Mouse (Mus musculus): ENCODE data around the gene Gm9821. TPM values are rescaled to one million over a fixed set of nuclear protein-coding genes. Genes with fewer than 3 reads are reported as not detected.

Gene Gm9821
- total and polyA plus RNA-seq, 3 experiments, result 1.2 to 22.7 TPM; not detected in 1

- no peaks in the 10 kb centered on the region for H3K79me2 ChIP-seq (ENCODE audit: control insufficient read depth, insufficient read depth, low read length, poor library complexity)
- H3K9ac ChIP-seq (ENCODE audit: control insufficient read depth, low read depth, low read length, poor library complexity, severe bottlenecking), result no peak within 1 kb of the TSS
- H3K4me3 ChIP-seq (ENCODE audit: control insufficient read depth in 1 of 2, insufficient read depth in 1 of 2, low read depth in 2 of 2, low read length in 2 of 2), result no peak within 1 kb of the TSS
- TF ChIP-seq GABPA (IDR thresholded peaks at IDR 0.05; ENCODE audit: low read depth, low read length), result no peak
- TF ChIP-seq CHD2 (IDR thresholded peaks at IDR 0.05; ENCODE audit: low read length), result no peak
- TF ChIP-seq USF2 (IDR thresholded peaks at IDR 0.05; ENCODE audit: borderline replicate concordance in 1 of 2, insufficient read depth in 1 of 2, low read depth in 1 of 2, low read length in 2 of 2), result no peak
- TF ChIP-seq CTCF (IDR thresholded peaks at IDR 0.05 in 2 of 3, conservative IDR thresholded peaks at IDR 0.05 in 1 of 3; ENCODE audit: control insufficient read depth in 1 of 3, insufficient read depth in 1 of 3, low read depth in 2 of 3, low read length in 3 of 3, poor library complexity in 1 of 3, severe bottlenecking in 1 of 3), result no peak
- TF ChIP-seq RAD21 (IDR thresholded peaks at IDR 0.05; ENCODE audit: low read depth, low read length), result no peak
- TF ChIP-seq EP300 (IDR thresholded peaks at IDR 0.05; ENCODE audit: low read depth in 1 of 2, low read length in 2 of 2), result no peak
- H3K36me3 ChIP-seq (ENCODE audit: control insufficient read depth in 1 of 2, insufficient read depth in 2 of 2, low read length in 2 of 2), result peaks cover 0 to 7% of the 10 kb centered on the region in 2 experiments; a peak in 2 of 4 replicates
- no peaks in the 10 kb centered on the region for H3K9me3 ChIP-seq (replicated peaks; ENCODE audit: insufficient read depth, low read length)
- H3K27ac ChIP-seq (ENCODE audit: control insufficient read depth, low read depth, low read length), result no peak within 1 kb of the TSS
- no peak for DNase-seq (ENCODE audit: low read depth, low spot score)
- 0 out of 4 replicates have a peak, but pooled peaks cover 0 to 1% of the 10 kb centered on the region in 2 experiments for H3K27me3 ChIP-seq (ENCODE audit: control insufficient read depth in 1 of 2, insufficient read depth in 2 of 2, low read length in 2 of 2)
- peaks cover 7% of the 10 kb centered on the region in 2 experiments for H3K4me1 ChIP-seq (ENCODE audit: control insufficient read depth in 1 of 2, insufficient read depth in 2 of 2, low read length in 2 of 2)
Measured at GRCm38 (mm10) chr2:91975581-91976541, 30.4 kb downstream of the Gm9821 start, which contains the start of gene Dgkz. Gene Dgkz, minus strand, starts transcription at chr2:91975864.

- Histone ChIP-seq H3K27ac (ENCODE audit: control insufficient read depth, low read depth, low read length) (no peak overlapping the region), H3K9ac (ENCODE audit: control insufficient read depth, low read depth, low read length, poor library complexity, severe bottlenecking) (no peak overlapping the region), H3K4me1 (ENCODE audit: control insufficient read depth in 1 of 2, insufficient read depth in 2 of 2, low read length in 2 of 2) (peaks cover 7% of the 10 kb centered on the region in 2 experiments), H3K36me3 (ENCODE audit: control insufficient read depth in 1 of 2, insufficient read depth in 2 of 2, low read length in 2 of 2) (no peaks in the 10 kb centered on the region; a peak in 1 of 4 replicates), H3K4me3 (ENCODE audit: control insufficient read depth in 1 of 2, insufficient read depth in 1 of 2, low read depth in 2 of 2, low read length in 2 of 2) (no peak overlapping the region), H3K27me3 (ENCODE audit: control insufficient read depth in 1 of 2, insufficient read depth in 2 of 2, low read length in 2 of 2) (no peaks in the 10 kb centered on the region), H3K79me2 (ENCODE audit: control insufficient read depth, insufficient read depth, low read length, poor library complexity) (no peaks in the 10 kb centered on the region), H3K9me3 (replicated peaks; ENCODE audit: insufficient read depth, low read length) (no peaks in the 10 kb centered on the region)
- no peak for TF ChIP-seq SMC3 (IDR thresholded peaks at IDR 0.05; ENCODE audit: low read depth, low read length)
- TF ChIP-seq NRF1 (IDR thresholded peaks at IDR 0.05; ENCODE audit: insufficient read depth, low read depth, low read length, poor library complexity, severe bottlenecking), result no peak
- peak; percentile 55 for TF ChIP-seq RCOR1 (IDR thresholded peaks at IDR 0.05; ENCODE audit: low read depth, low read length)
- TF ChIP-seq ZKSCAN1 (IDR thresholded peaks at IDR 0.05; ENCODE audit: low read depth, low read length), result no peak
- TF ChIP-seq GATA1 (IDR thresholded peaks at IDR 0.05; ENCODE audit: low read depth, low read length), result 0 out of 2 replicates have a peak, but pooled peaks have one; percentile 24
- no peak for TF ChIP-seq TCF12 (IDR thresholded peaks at IDR 0.05; ENCODE audit: low read depth, low read length)
- TF ChIP-seq TAL1 (IDR thresholded peaks at IDR 0.05; ENCODE audit: low read length), result no peak
- TF ChIP-seq GABPA (IDR thresholded peaks at IDR 0.05; ENCODE audit: low read depth, low read length), result no peak
- TF ChIP-seq TBP (IDR thresholded peaks at IDR 0.05; ENCODE audit: low read depth, low read length), result no peak
- no peak for TF ChIP-seq NELFE (IDR thresholded peaks at IDR 0.05; ENCODE audit: low read depth, low read length)
- TF ChIP-seq E2F4 (IDR thresholded peaks at IDR 0.05; ENCODE audit: borderline replicate concordance, low read depth, low read length), result no peak
- TF ChIP-seq ETS1 (IDR thresholded peaks at IDR 0.05; ENCODE audit: low read depth, low read length), result no peak
- peak; percentile 25 for DNase-seq (ENCODE audit: low read depth, low spot score)
Measured at GRCm38 (mm10) chr2:91977960-91978359, 32.5 kb downstream of the Gm9821 start.

Measured in MEL (cell line).